Mouse (Mus musculus) heart, postnatal 25 days (tissue): ENCODE measurements around the gene R3hdm2. TPM values are rescaled to one million over a fixed set of nuclear protein-coding genes. Genes with fewer than 3 reads are reported as not detected.

ENCODE experiments used
- DNase-seq: peaks from one replicate; pipeline ENCODE4 v3.0.0; 2022; ENCODE audit warnings: low spot score
- intact Hi-C: fragments of 180-260 bp; cut with DNase I; formaldehyde crosslinking; loops from one replicate; pipeline ENCODE4 v1.15.1; 2025
- total RNA-seq, 2 experiments: library from RNA; stranded (reverse); gene quantifications; 2 replicates each; pipeline ENCODE4 v1.2.3; 2021

R3hdm2 gene
- total RNA-seq, 2 experiments from 2014 or later = 145 to 159 TPM

- intact Hi-C loops = no loop called here
- no peak for DNase-seq
Measured at GRCm38 (mm10) chr10:127531548-127531947, 151.4 kb downstream of the R3hdm2 start.

- no peak for DNase-seq
- intact Hi-C loops = no loop called here
Measured at GRCm38 (mm10) chr10:127534036-127534928, 154.2 kb downstream of the R3hdm2 start, which contains the start of gene Nxph4. TSS of gene Nxph4 (minus strand) at chr10:127534559.

GRCm38 (mm10) chr10:127534929-127535384 is 154.8 kb downstream of the R3hdm2 start:
- intact Hi-C loops = no loop called here
- DNase-seq = no peak

DNA sequence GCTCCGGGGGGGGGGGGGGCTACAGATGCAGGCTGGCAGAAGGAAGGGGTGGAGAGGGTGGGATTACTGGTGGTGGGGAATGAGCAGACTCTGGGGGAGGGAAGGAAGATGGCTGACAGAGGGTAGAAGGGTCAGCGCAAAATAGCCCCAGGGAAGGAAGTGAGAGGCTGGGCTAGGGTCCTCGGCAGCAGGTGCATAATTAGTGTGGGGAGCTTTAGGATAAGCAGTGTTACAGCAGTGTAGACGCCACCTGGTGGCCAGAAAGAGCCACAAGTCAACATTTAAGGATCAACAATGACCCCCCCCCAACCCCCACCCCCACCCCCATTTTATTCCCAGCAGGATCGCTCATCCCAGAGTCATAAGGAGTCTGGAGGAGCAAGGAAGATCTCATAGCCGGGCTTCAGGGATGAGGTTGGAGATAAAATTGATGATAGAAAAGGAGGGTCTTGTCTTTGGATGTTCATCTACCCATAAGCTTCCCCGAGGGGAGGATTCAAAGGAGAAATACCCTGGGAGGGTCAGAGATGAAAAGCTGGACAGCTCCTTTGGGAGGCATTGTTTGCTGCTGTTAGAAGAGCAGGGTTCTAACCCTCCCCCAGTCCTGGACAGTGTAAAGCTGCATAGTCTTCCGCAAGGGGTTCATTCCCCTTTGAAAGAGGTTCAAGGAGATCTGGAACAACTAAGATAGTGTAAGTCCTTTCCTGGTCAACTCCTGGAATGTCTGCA is 156.6 kb downstream of the R3hdm2 start:
- no peak for DNase-seq
- intact Hi-C loops = loop anchor here (1.0 kb wide), 1 partner anchor 23 kb away; no protein-coding TSS in a partner anchor

GRCm38 (mm10) chr10:127537854-127538583 is 157.9 kb downstream of the R3hdm2 start:
- peak; percentile 50 for DNase-seq
- intact Hi-C loops = loop anchor here (1.0 kb wide), 1 partner anchor 29 kb away; no protein-coding TSS in a partner anchor

GRCm38 (mm10) chr10:127541510-127541909 is 161.4 kb downstream of the R3hdm2 start:
- no peak for DNase-seq
- intact Hi-C loops = no loop called here

GRCm38 (mm10) chr10:127542084-127542483 is 162.0 kb downstream of the R3hdm2 start:
- no peak for DNase-seq
- intact Hi-C loops = no loop called here

- intact Hi-C loops = no loop called here
- DNase-seq = no peak
Measured at GRCm38 (mm10) chr10:127542720-127543119, 162.6 kb downstream of the R3hdm2 start.

GRCm38 (mm10) chr10:127543916-127544315 is 163.8 kb downstream of the R3hdm2 start:
- DNase-seq = no peak
- intact Hi-C loops = no loop called here

GRCm38 (mm10) chr10:127544375-127544774 is 164.2 kb downstream of the R3hdm2 start:
- intact Hi-C loops = no loop called here
- no peak for DNase-seq

DNA sequence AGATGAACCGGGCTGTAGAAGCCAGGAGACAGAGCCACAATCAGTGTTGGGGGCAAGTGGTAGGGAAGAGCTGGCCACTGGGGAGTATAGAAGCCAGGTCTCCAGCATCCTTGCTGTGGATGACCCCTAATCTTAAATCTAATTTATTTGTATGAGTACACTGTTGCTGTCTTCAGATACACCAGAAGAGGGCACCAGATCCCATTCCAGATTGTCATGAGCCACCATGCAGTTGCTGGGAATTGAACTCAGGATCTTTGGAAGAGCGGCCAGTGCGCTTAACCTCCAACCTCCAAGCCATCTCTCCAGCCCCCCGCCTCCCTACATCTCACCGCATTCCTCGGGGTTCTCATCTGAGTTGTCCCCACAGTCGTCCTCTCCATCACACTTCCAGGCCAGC is 166.4 kb downstream of the R3hdm2 start:
- intact Hi-C loops = no loop called here
- DNase-seq = no peak

GRCm38 (mm10) chr10:127548236-127548635 is 168.1 kb downstream of the R3hdm2 start:
- intact Hi-C loops = no loop called here
- no peak for DNase-seq

Other genes with a start within 250 kb of the R3hdm2 start
- 1 to 10 TPM; 1.5 to 1.6 TPM for gene B4galnt1, start 215.1 kb upstream of the R3hdm2 start, total RNA-seq
- 10 to 100 TPM; 18.2 to 29.2 TPM for gene Slc26a10, start 199.7 kb upstream of the R3hdm2 start, total RNA-seq
- gene Arhgef25, start 190.2 kb upstream of the R3hdm2 start, total RNA-seq = 10 to 100 TPM; 10.9 to 12.7 TPM
- 10 to 100 TPM; 26.3 to 28.6 TPM for gene Dtx3, start 184.6 kb upstream of the R3hdm2 start, total RNA-seq
- gene Pip4k2c, start 168.7 kb upstream of the R3hdm2 start, total RNA-seq = 10 to 100 TPM; 23.3 to 24.6 TPM
- gene Kif5a, start 117.0 kb upstream of the R3hdm2 start, total RNA-seq = under 1 TPM; 0.45 to 0.49 TPM
- 100 to 1,000 TPM; 136 to 142 TPM for gene Dctn2, start 114.0 kb upstream of the R3hdm2 start, total RNA-seq
- gene Mbd6, start 91.3 kb upstream of the R3hdm2 start, total RNA-seq = 10 to 100 TPM; 20.9 to 21.4 TPM
- 10 to 100 TPM; 37.9 to 38.9 TPM for gene Mars, start 68.5 kb upstream of the R3hdm2 start, total RNA-seq
- 1 to 10 TPM; 3.0 to 3.4 TPM for gene Arhgap9, start 58.4 kb upstream of the R3hdm2 start, total RNA-seq
- gene Gli1, start 38.4 kb upstream of the R3hdm2 start, total RNA-seq = 1 to 10 TPM in 1 of 2 experiments, under 1 TPM in 1; 0.89 to 1.1 TPM
- gene Inhbe, start 25.9 kb upstream of the R3hdm2 start, total RNA-seq = not detected
- not detected for gene Inhbc, start 9.9 kb upstream of the R3hdm2 start, total RNA-seq
- gene Stac3, start 121.4 kb downstream of the R3hdm2 start, total RNA-seq = under 1 TPM; 0.22 to 0.70 TPM
- 10 to 100 TPM; 22.6 to 33.1 TPM for gene Ndufa4l2, start 134.6 kb downstream of the R3hdm2 start, total RNA-seq
- 10 to 100 TPM; 44.3 TPM for gene Shmt2, start 142.1 kb downstream of the R3hdm2 start, total RNA-seq
- under 1 TPM; 0.31 to 0.34 TPM for gene Nxph4, start 154.2 kb downstream of the R3hdm2 start, total RNA-seq
- 10 to 100 TPM; 70.7 to 90.2 TPM for gene Lrp1, start 240.8 kb downstream of the R3hdm2 start, total RNA-seq